Mouse (Mus musculus) ES-Bruce4 (cell line): ENCODE results near the gene Itih5. TPM values are rescaled to one million over a fixed set of nuclear protein-coding genes. Genes with fewer than 3 reads are reported as not detected.

Experiments
- H3K27ac ChIP-seq: 2 replicates; pipeline ENCODE4 v1.5.1; 2012; ENCODE audit warnings: low read length, inconsistent platforms; ENCODE audit not compliant: insufficient read depth
- H3K27me3 ChIP-seq: 2 replicates; pipeline ENCODE4 v1.6.1; 2012; ENCODE audit warnings: mild to moderate bottlenecking, low read length, inconsistent platforms; ENCODE audit not compliant: control insufficient read depth, poor library complexity, insufficient read depth, severe bottlenecking
- H3K36me3 ChIP-seq: 2 replicates; pipeline ENCODE4 v1.6.1; 2012; ENCODE audit warnings: inconsistent platforms, mild to moderate bottlenecking, low read length, moderate library complexity; ENCODE audit not compliant: control insufficient read depth, poor library complexity, insufficient read depth, severe bottlenecking
- H3K4me1 ChIP-seq: one replicate; pipeline ENCODE4 v1.8.1; 2011; ENCODE audit warnings: low read length; ENCODE audit not compliant: control insufficient read depth, insufficient read depth
- H3K4me3 ChIP-seq: 2 replicates; pipeline ENCODE4 v1.5.1; 2011; ENCODE audit warnings: low read depth, mild to moderate bottlenecking, low read length
- H3K9ac ChIP-seq: 2 replicates; pipeline ENCODE4 v1.6.1; 2012; ENCODE audit warnings: low read depth, mild to moderate bottlenecking, inconsistent platforms; ENCODE audit not compliant: poor library complexity, severe bottlenecking
- H3K9me3 ChIP-seq: replicated peaks from 2 replicates; pipeline ENCODE4 v1.6.1; 2012; ENCODE audit warnings: mild to moderate bottlenecking, low read length, inconsistent platforms; ENCODE audit not compliant: control insufficient read depth, poor library complexity, insufficient read depth, severe bottlenecking
- CTCF ChIP-seq: IDR thresholded peaks from one replicate; pipeline ENCODE4 v1.8.1; 2011; ENCODE audit warnings: low read depth, low read length
- EP300 ChIP-seq: IDR thresholded peaks from 2 replicates; pipeline ENCODE4 v1.6.1; 2011; ENCODE audit warnings: low read depth, low read length; ENCODE audit not compliant: insufficient read depth
- POLR2A ChIP-seq: IDR thresholded peaks from one replicate; pipeline ENCODE4 v1.8.1; 2011; ENCODE audit warnings: low read length; ENCODE audit not compliant: insufficient read depth
- polyA plus RNA-seq: library from polyadenylated mRNA; stranded (reverse); fragments of >200 nt; gene quantifications from 2 replicates; pipeline ENCODE4 v1.2.4, GENCODE M21; 2011; ENCODE audit warnings: low read depth; ENCODE audit not compliant: missing spikeins, insufficient read depth, insufficient read length

Itih5 gene
- polyA plus RNA-seq, 1 experiment, result 0.90 TPM

GRCm38 (mm10) chr2:10288881-10289280 is 135.5 kb downstream of the Itih5 start:
- H3K4me3 ChIP-seq, result no peak overlapping the region
- H3K27me3 ChIP-seq, result no peaks in the 10 kb centered on the region
- H3K9ac ChIP-seq, result no peak overlapping the region
- no peaks in the 10 kb centered on the region for H3K4me1 ChIP-seq
- no peak for TF ChIP-seq EP300
- no peak for TF ChIP-seq CTCF
- no peak for TF ChIP-seq POLR2A
- H3K9me3 ChIP-seq, result no peaks in the 10 kb centered on the region
- no peaks in the 10 kb centered on the region for H3K36me3 ChIP-seq
- no peak overlapping the region for H3K27ac ChIP-seq

- Histone ChIP-seq H3K36me3 (no peaks in the 10 kb centered on the region), H3K27me3 (no peaks in the 10 kb centered on the region)
- TF ChIP-seq CTCF (no peak), EP300 (no peak), POLR2A (no peak)
Observed at GRCm38 (mm10) chr2:10290115-10290514, 136.7 kb downstream of the Itih5 start.

GRCm38 (mm10) chr2:10293556-10294206 is 140.3 kb downstream of the Itih5 start:
- Histone ChIP-seq H3K9ac (no peak overlapping the region), H3K27me3 (no peaks in the 10 kb centered on the region; the same call in 1 of the 2 replicates), H3K27ac (no peak overlapping the region), H3K4me3 (no peak overlapping the region), H3K4me1 (no peaks in the 10 kb centered on the region), H3K36me3 (no peaks in the 10 kb centered on the region), H3K9me3 (no peaks in the 10 kb centered on the region)
- TF ChIP-seq CTCF, result no peak
- no peak for TF ChIP-seq POLR2A
- no peak for TF ChIP-seq EP300

More at GRCm38 (mm10) chr2:10290115-10290514, 136.7 kb downstream of the Itih5 start:
- Histone ChIP-seq H3K9ac (no peak overlapping the region), H3K4me1 (no peaks in the 10 kb centered on the region), H3K27ac (no peak overlapping the region), H3K4me3 (no peak overlapping the region), H3K9me3 (no peaks in the 10 kb centered on the region)

- Histone ChIP-seq H3K4me1 (no peaks in the 10 kb centered on the region), H3K27me3 (no peaks in the 10 kb centered on the region; the same call in 1 of the 2 replicates), H3K4me3 (no peak overlapping the region), H3K9ac (no peak overlapping the region), H3K36me3 (no peaks in the 10 kb centered on the region), H3K27ac (no peak overlapping the region), H3K9me3 (no peaks in the 10 kb centered on the region)
- TF ChIP-seq POLR2A, result no peak
- no peak for TF ChIP-seq EP300
- no peak for TF ChIP-seq CTCF
Observed at GRCm38 (mm10) chr2:10295908-10296307, 142.5 kb downstream of the Itih5 start.

- no peaks in the 10 kb centered on the region for H3K4me1 ChIP-seq
- H3K9ac ChIP-seq, result no peak overlapping the region
- H3K36me3 ChIP-seq, result no peaks in the 10 kb centered on the region
- H3K9me3 ChIP-seq, result no peaks in the 10 kb centered on the region
- no peak overlapping the region for H3K27ac ChIP-seq
- no peak for TF ChIP-seq EP300
- peak; percentile 68 for TF ChIP-seq CTCF
- peaks cover 2% of the 10 kb centered on the region; the same call in 1 of the 2 replicates for H3K27me3 ChIP-seq
- H3K4me3 ChIP-seq, result no peak overlapping the region
Observed at GRCm38 (mm10) chr2:10300244-10300643, 146.9 kb downstream of the Itih5 start.

GRCm38 (mm10) chr2:10300771-10301170 is 147.4 kb downstream of the Itih5 start:
- no peak overlapping the region for H3K27ac ChIP-seq
- no peaks in the 10 kb centered on the region for H3K4me1 ChIP-seq
- TF ChIP-seq POLR2A (no peak), CTCF (no peak), EP300 (peak; percentile 72; the same call in 1 of the 2 replicates)
- no peak overlapping the region for H3K4me3 ChIP-seq
- H3K9me3 ChIP-seq, result no peaks in the 10 kb centered on the region
- H3K36me3 ChIP-seq, result no peaks in the 10 kb centered on the region
- H3K27me3 ChIP-seq, result peaks cover 2% of the 10 kb centered on the region; the same call in 1 of the 2 replicates
- no peak overlapping the region for H3K9ac ChIP-seq
